Mouse (Mus musculus): ENCODE results near the gene Pstk. TPM values are rescaled to one million over a fixed set of nuclear protein-coding genes. Genes with fewer than 3 reads are reported as not detected.

Pstk gene
- 89.2 and 90.2 TPM in 2 replicates for polyA plus RNA-seq (2015; fragmentation: Nextera tagmentation; extraction: Ambion mirVana)

GRCm38 (mm10) chr7:131370648-131371469, at the start of gene Pstk:
Pstk (plus strand) TSS chr7:131371141.
- peak; percentile 87 for ATAC-seq (ENCODE audit: extremely low read depth, insufficient number of reproducible peaks, low FRiP score, low TSS enrichment)
- peak within 1 kb of the TSS; percentile 79 for H3K4me2 ChIP-seq
- WGBS = 4% methylated on average over 47 of the region's 47 CpGs
- H3K27me3 ChIP-seq (replicated peaks) = no peaks in the 10 kb centered on the region
- H3K9me3 ChIP-seq = no peaks in the 10 kb centered on the region
- peak within 1 kb of the TSS; percentile 83 for H3K4me3 ChIP-seq
- H3K4me1 ChIP-seq = peaks cover 10% of the 10 kb centered on the region
- H3K9ac ChIP-seq = peak within 1 kb of the TSS; percentile 96
- peaks cover 16% of the 10 kb centered on the region for H3K36me3 ChIP-seq
- peak within 1 kb of the TSS; percentile 99 for H3K27ac ChIP-seq (replicated peaks)

GRCm38 (mm10) chr7:131322192-131322591, 48.7 kb upstream of the Pstk start, which contains the start of gene Cuzd1:
Cuzd1 (minus strand) TSS chr7:131322292.
- Histone ChIP-seq H3K4me2 (no peak within 1 kb of the TSS), H3K27ac (replicated peaks) (no peak within 1 kb of the TSS), H3K27me3 (replicated peaks) (no peaks in the 10 kb centered on the region), H3K4me1 (peaks cover 7% of the 10 kb centered on the region), H3K9ac (no peak within 1 kb of the TSS), H3K9me3 (no peaks in the 10 kb centered on the region), H3K36me3 (no peaks in the 10 kb centered on the region), H3K4me3 (no peak within 1 kb of the TSS)
- ATAC-seq (ENCODE audit: extremely low read depth, insufficient number of reproducible peaks, low FRiP score, low TSS enrichment) = no peak
- WGBS = 74% methylated on average over 2 of the region's 2 CpGs

- Histone ChIP-seq H3K27ac (replicated peaks) (no peak overlapping the region), H3K9me3 (no peaks in the 10 kb centered on the region), H3K9ac (no peak overlapping the region), H3K4me1 (no peaks in the 10 kb centered on the region), H3K4me2 (no peak overlapping the region), H3K4me3 (no peak overlapping the region), H3K36me3 (no peaks in the 10 kb centered on the region), H3K27me3 (replicated peaks) (no peaks in the 10 kb centered on the region)
- no peak for ATAC-seq (ENCODE audit: extremely low read depth, insufficient number of reproducible peaks, low FRiP score, low TSS enrichment)
- 80% methylated on average over 5 of the region's 5 CpGs for WGBS
These were observed 43.9 kb upstream of the Pstk start for GRCm38 (mm10) chr7:131327054-131327453.

GRCm38 (mm10) chr7:131329416-131329815, 41.5 kb upstream of the Pstk start, which contains the start of gene Fam24b:
Fam24b (minus strand) TSS chr7:131329516.
- Histone ChIP-seq H3K27me3 (replicated peaks) (no peaks in the 10 kb centered on the region), H3K36me3 (no peaks in the 10 kb centered on the region), H3K4me3 (no peak within 1 kb of the TSS), H3K27ac (replicated peaks) (no peak within 1 kb of the TSS), H3K4me1 (no peaks in the 10 kb centered on the region), H3K9me3 (no peaks in the 10 kb centered on the region), H3K4me2 (no peak within 1 kb of the TSS), H3K9ac (no peak within 1 kb of the TSS)
- WGBS = 86% methylated on average over 5 of the region's 5 CpGs
- no peak for ATAC-seq (ENCODE audit: extremely low read depth, insufficient number of reproducible peaks, low FRiP score, low TSS enrichment)

GRCm38 (mm10) chr7:131331688-131332087, 39.3 kb upstream of the Pstk start:
- no peak overlapping the region for H3K27ac ChIP-seq (replicated peaks)
- H3K27me3 ChIP-seq (replicated peaks) = no peaks in the 10 kb centered on the region
- no peak for ATAC-seq (ENCODE audit: extremely low read depth, insufficient number of reproducible peaks, low FRiP score, low TSS enrichment)
- H3K4me3 ChIP-seq = no peak overlapping the region
- H3K36me3 ChIP-seq = no peaks in the 10 kb centered on the region
- H3K9ac ChIP-seq = no peak overlapping the region
- no peaks in the 10 kb centered on the region for H3K9me3 ChIP-seq
- H3K4me1 ChIP-seq = no peaks in the 10 kb centered on the region
- 48% methylated on average over 2 of the region's 2 CpGs for WGBS
- H3K4me2 ChIP-seq = no peak overlapping the region

GRCm38 (mm10) chr7:131333564-131333963, 37.4 kb upstream of the Pstk start, which contains the start of gene Fam24a:
Fam24a (plus strand) TSS chr7:131333864.
- Histone ChIP-seq H3K4me1 (no peaks in the 10 kb centered on the region), H3K9me3 (no peaks in the 10 kb centered on the region), H3K36me3 (peaks cover 4% of the 10 kb centered on the region; the same call in 1 of the 2 replicates), H3K4me2 (no peak within 1 kb of the TSS), H3K9ac (no peak within 1 kb of the TSS), H3K27ac (replicated peaks) (no peak within 1 kb of the TSS), H3K4me3 (no peak within 1 kb of the TSS), H3K27me3 (replicated peaks) (no peaks in the 10 kb centered on the region)
- no peak for ATAC-seq (ENCODE audit: extremely low read depth, insufficient number of reproducible peaks, low FRiP score, low TSS enrichment)
- WGBS = 53% methylated on average over 1 of the region's 1 CpGs

GRCm38 (mm10) chr7:131337502-131338068, 33.4 kb upstream of the Pstk start:
- Histone ChIP-seq H3K9ac (no peak overlapping the region), H3K4me3 (no peak overlapping the region), H3K36me3 (peaks cover 37% of the 10 kb centered on the region), H3K9me3 (no peaks in the 10 kb centered on the region), H3K4me2 (no peak overlapping the region), H3K27me3 (replicated peaks) (no peaks in the 10 kb centered on the region), H3K4me1 (no peaks in the 10 kb centered on the region), H3K27ac (replicated peaks) (no peak overlapping the region)
- WGBS = 71% methylated on average over 8 of the region's 8 CpGs
- ATAC-seq (ENCODE audit: extremely low read depth, insufficient number of reproducible peaks, low FRiP score, low TSS enrichment) = no peak

- peaks cover 94% of the 10 kb centered on the region for H3K36me3 ChIP-seq
- WGBS = 86% methylated on average over 7 of the region's 7 CpGs
- ATAC-seq (ENCODE audit: extremely low read depth, insufficient number of reproducible peaks, low FRiP score, low TSS enrichment) = no peak
These were observed 24.9 kb upstream of the Pstk start for GRCm38 (mm10) chr7:131345856-131346541.

GRCm38 (mm10) chr7:131356105-131356504, 14.8 kb upstream of the Pstk start:
- 94% methylated on average over 13 of the region's 13 CpGs for WGBS
- ATAC-seq (ENCODE audit: extremely low read depth, insufficient number of reproducible peaks, low FRiP score, low TSS enrichment) = no peak
- H3K4me1 ChIP-seq = peaks cover 2% of the 10 kb centered on the region
- H3K9ac ChIP-seq = no peak overlapping the region
- no peak overlapping the region for H3K27ac ChIP-seq (replicated peaks)
- H3K9me3 ChIP-seq = no peaks in the 10 kb centered on the region
- no peak overlapping the region for H3K4me2 ChIP-seq
- no peaks in the 10 kb centered on the region for H3K27me3 ChIP-seq (replicated peaks)
- H3K4me3 ChIP-seq = no peak overlapping the region
- peaks cover 82% of the 10 kb centered on the region for H3K36me3 ChIP-seq

More at GRCm38 (mm10) chr7:131345856-131346541, 24.9 kb upstream of the Pstk start:
- no peak overlapping the region for H3K9ac ChIP-seq
- no peaks in the 10 kb centered on the region for H3K9me3 ChIP-seq
- H3K4me2 ChIP-seq = no peak overlapping the region
- no peaks in the 10 kb centered on the region for H3K4me1 ChIP-seq
- H3K27me3 ChIP-seq (replicated peaks) = no peaks in the 10 kb centered on the region
- no peak overlapping the region for H3K4me3 ChIP-seq
- H3K27ac ChIP-seq (replicated peaks) = no peak overlapping the region

- WGBS = 0% methylated on average over 35 of the region's 35 CpGs
- Histone ChIP-seq H3K27me3 (replicated peaks) (no peaks in the 10 kb centered on the region), H3K4me2 (peak overlapping the region; percentile 85), H3K27ac (replicated peaks) (peak overlapping the region; percentile 98), H3K4me1 (peaks cover 21% of the 10 kb centered on the region), H3K9ac (peak overlapping the region; percentile 96), H3K9me3 (no peaks in the 10 kb centered on the region), H3K4me3 (peak overlapping the region; percentile 80), H3K36me3 (peaks cover 33% of the 10 kb centered on the region)
- ATAC-seq (ENCODE audit: extremely low read depth, insufficient number of reproducible peaks, low FRiP score, low TSS enrichment) = peak; percentile 66
These were observed 8.7 kb upstream of the Pstk start for GRCm38 (mm10) chr7:131362269-131362614.

- WGBS = under 1% methylated on average over 55 of the region's 55 CpGs
- Histone ChIP-seq H3K4me3 (peak within 1 kb of the TSS; percentile 80), H3K27ac (replicated peaks) (peak within 1 kb of the TSS; percentile 98), H3K27me3 (replicated peaks) (no peaks in the 10 kb centered on the region), H3K9me3 (no peaks in the 10 kb centered on the region), H3K4me2 (peak within 1 kb of the TSS; percentile 85), H3K4me1 (peaks cover 21% of the 10 kb centered on the region), H3K9ac (peak within 1 kb of the TSS; percentile 96), H3K36me3 (peaks cover 28% of the 10 kb centered on the region)
- ATAC-seq (ENCODE audit: extremely low read depth, insufficient number of reproducible peaks, low FRiP score, low TSS enrichment) = peak; percentile 87
These were observed 8.2 kb upstream of the Pstk start, which contains the start of gene 2310057M21Rik for GRCm38 (mm10) chr7:131362615-131363300. 2310057M21Rik (minus strand) TSS chr7:131362759.

Measured in heart, embryonic 13.5 days (tissue).